In genomic region chr4:72480535-72480934, GRCm38 (mm10) we compare ENCODE assay signal across 19 mouse cellular contexts.
"Had no signal": no experiment of that assay in that cellular context is flagged by ENCODE, and none has a peak within 500 bp of the region (broad histone marks: within the 10 kb centered on the region; RNA-seq: fewer than 3 reads in every experiment).

No protein-coding gene starts in this region.

- H3K27me3 ChIP-seq: liver, embryonic 12.5 days; midbrain, embryonic 12.5 days; neural tube, embryonic 13.5 days; neural tube, embryonic 15.5 days had no signal

- H3K4me3 ChIP-seq: liver, embryonic 12.5 days; midbrain, embryonic 10.5 days; midbrain, embryonic 12.5 days; myocyte; neural tube, embryonic 13.5 days; neural tube, embryonic 15.5 days had no signal

- DNase-seq: lung, adult 2 months; lung, postnatal 4 days; midbrain, embryonic 14.5 days; retina, postnatal 1 day; right cerebral cortex, adult 18-20 months; right cerebral cortex, postnatal 25 days; right cerebral cortex, postnatal 4 days; spleen, adult 18-20 months; thymus, adult 18-20 months; thymus, postnatal 14 days; thymus, postnatal 36 days had no signal

- H3K9me3 ChIP-seq: liver, embryonic 12.5 days; midbrain, embryonic 10.5 days; midbrain, embryonic 12.5 days; neural tube, embryonic 13.5 days; neural tube, embryonic 15.5 days had no signal

- ATAC-seq: liver, embryonic 12.5 days; midbrain, embryonic 16.5 days had no signal

- H3K36me3 ChIP-seq: liver, embryonic 12.5 days; midbrain, embryonic 10.5 days; midbrain, embryonic 12.5 days; neural tube, embryonic 13.5 days; neural tube, embryonic 15.5 days had no signal

- H3K4me2 ChIP-seq: liver, embryonic 12.5 days; midbrain, embryonic 12.5 days; neural tube, embryonic 13.5 days; neural tube, embryonic 15.5 days had no signal

- H3K4me1 ChIP-seq: liver, embryonic 12.5 days; midbrain, embryonic 10.5 days; midbrain, embryonic 12.5 days; neural tube, embryonic 13.5 days; neural tube, embryonic 15.5 days had no signal

- H3K27ac ChIP-seq: liver, embryonic 12.5 days; liver, embryonic 14.5 days; midbrain, embryonic 10.5 days; midbrain, embryonic 12.5 days; neural tube, embryonic 13.5 days; neural tube, embryonic 15.5 days had no signal

- H3K9ac ChIP-seq: liver, embryonic 12.5 days; liver, embryonic 14.5 days; midbrain, embryonic 12.5 days; neural tube, embryonic 13.5 days; neural tube, embryonic 15.5 days had no signal
